Mouse (Mus musculus) testis, adult 2 months (tissue): ENCODE measurements around the gene Stat5b. TPM values are rescaled to one million over a fixed set of nuclear protein-coding genes. Genes with fewer than 3 reads are reported as not detected.

Source experiments
- H3K27ac ChIP-seq: fragments of 200-500 bp; 2 replicates; pipeline ENCODE4 v1.5.1; 2012; ENCODE audit warnings: low read depth, low read length; ENCODE audit not compliant: control insufficient read depth, insufficient read depth
- H3K27me3 ChIP-seq: fragments of 200-500 bp; 2 replicates; pipeline ENCODE4 v1.6.1; 2012; ENCODE audit warnings: mild to moderate bottlenecking, low read length, moderate library complexity; ENCODE audit not compliant: control insufficient read depth, insufficient read depth
- H3K36me3 ChIP-seq: fragments of 200-500 bp; 2 replicates; pipeline ENCODE4 v1.6.1; 2012; ENCODE audit warnings: mild to moderate bottlenecking, low read length; ENCODE audit not compliant: control insufficient read depth, insufficient read depth
- H3K4me1 ChIP-seq: fragments of 200-500 bp; 2 replicates; pipeline ENCODE4 v1.6.1; 2012; ENCODE audit warnings: low read length; ENCODE audit not compliant: control insufficient read depth, insufficient read depth
- H3K4me3 ChIP-seq: fragments of 200-500 bp; 2 replicates; pipeline ENCODE4 v1.5.1; 2012; ENCODE audit warnings: low read depth, mild to moderate bottlenecking, low read length, moderate library complexity, mixed read lengths; ENCODE audit not compliant: control insufficient read depth
- CTCF ChIP-seq: fragments of 200-500 bp; IDR thresholded peaks from 2 replicates; pipeline ENCODE4 v1.5.1; 2012; ENCODE audit warnings: low read depth, mild to moderate bottlenecking, inconsistent platforms, low read length, moderate library complexity; ENCODE audit not compliant: control insufficient read depth, insufficient read depth, insufficient replicate concordance
- POLR2A ChIP-seq: fragments of 200-500 bp; IDR thresholded peaks from 2 replicates; pipeline ENCODE4 v1.6.1; 2012; ENCODE audit warnings: low read depth, mild to moderate bottlenecking, inconsistent platforms, low read length, moderate library complexity; ENCODE audit not compliant: control insufficient read depth
- polyA plus RNA-seq: library from polyadenylated mRNA; depleted of rRNA; stranded (reverse); fragments of >200 nt; gene quantifications from 2 replicates; pipeline ENCODE4 v1.2.3, GENCODE M21; 2012

Stat5b gene
- polyA plus RNA-seq, 1 experiment: 1.9 TPM

- H3K4me1 ChIP-seq: no peaks in the 10 kb centered on the region
- no peaks in the 10 kb centered on the region for H3K27me3 ChIP-seq
Observed at GRCm38 (mm10) chr11:100819048-100819447, 31.5 kb downstream of the Stat5b start.

DNA sequence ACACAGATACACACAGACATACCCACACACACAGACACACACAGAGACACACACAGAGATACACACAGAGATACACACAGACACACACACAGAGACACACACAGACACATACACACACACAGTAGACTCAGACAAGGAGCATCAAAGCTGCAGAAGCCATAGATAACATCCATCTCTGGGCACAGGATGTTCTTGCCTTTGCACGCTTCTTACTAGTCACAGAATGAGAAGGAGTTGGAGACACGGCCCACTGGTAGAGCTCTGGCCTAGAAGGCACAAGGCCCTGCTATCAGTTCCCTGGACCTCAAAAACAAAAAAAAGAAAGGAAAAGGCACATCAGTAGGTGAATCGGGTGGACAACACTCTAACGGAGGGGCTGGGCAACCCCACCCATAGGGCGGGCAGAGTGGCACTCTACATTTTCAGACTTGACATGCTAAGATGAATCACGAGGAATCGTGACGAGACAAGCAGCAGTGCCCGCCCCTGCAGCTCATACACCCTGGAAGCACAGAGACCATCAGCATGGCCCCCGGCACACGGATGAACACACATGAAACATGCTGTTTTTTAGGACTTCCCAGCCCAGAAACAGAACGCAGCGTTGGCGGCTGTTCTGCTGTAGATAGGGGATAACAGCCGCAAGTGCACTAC is 32.0 kb downstream of the Stat5b start:
- Histone ChIP-seq H3K4me3 (no peak overlapping the region), H3K27ac (no peak overlapping the region), H3K36me3 (no peaks in the 10 kb centered on the region), H3K27me3 (no peaks in the 10 kb centered on the region), H3K4me1 (no peaks in the 10 kb centered on the region)
- TF ChIP-seq CTCF (no peak), POLR2A (no peak)

More at GRCm38 (mm10) chr11:100819048-100819447, 31.5 kb downstream of the Stat5b start:
- no peak for TF ChIP-seq CTCF
- no peak for TF ChIP-seq POLR2A
- Histone ChIP-seq H3K4me3 (no peak overlapping the region), H3K27ac (no peak overlapping the region), H3K36me3 (no peaks in the 10 kb centered on the region)

GRCm38 (mm10) chr11:100817311-100817710 is 33.2 kb downstream of the Stat5b start:
- no peak overlapping the region for H3K27ac ChIP-seq
- H3K4me3 ChIP-seq: no peak overlapping the region
- no peaks in the 10 kb centered on the region for H3K27me3 ChIP-seq
- H3K36me3 ChIP-seq: no peaks in the 10 kb centered on the region
- no peaks in the 10 kb centered on the region for H3K4me1 ChIP-seq
- TF ChIP-seq CTCF: no peak
- no peak for TF ChIP-seq POLR2A

GRCm38 (mm10) chr11:100816801-100817200 is 33.7 kb downstream of the Stat5b start:
- no peak for TF ChIP-seq POLR2A
- no peak for TF ChIP-seq CTCF
- no peak overlapping the region for H3K4me3 ChIP-seq
- no peaks in the 10 kb centered on the region for H3K36me3 ChIP-seq
- no peaks in the 10 kb centered on the region for H3K4me1 ChIP-seq
- H3K27ac ChIP-seq: no peak overlapping the region
- no peaks in the 10 kb centered on the region for H3K27me3 ChIP-seq

- TF ChIP-seq CTCF (no peak), POLR2A (no peak)
- Histone ChIP-seq H3K27ac (no peak overlapping the region), H3K4me3 (no peak overlapping the region), H3K36me3 (no peaks in the 10 kb centered on the region), H3K4me1 (no peaks in the 10 kb centered on the region), H3K27me3 (no peaks in the 10 kb centered on the region)
Observed at GRCm38 (mm10) chr11:100816342-100816741, 34.2 kb downstream of the Stat5b start.

- Histone ChIP-seq H3K36me3 (no peaks in the 10 kb centered on the region), H3K27ac (no peak overlapping the region), H3K4me3 (no peak overlapping the region), H3K4me1 (no peaks in the 10 kb centered on the region), H3K27me3 (no peaks in the 10 kb centered on the region)
- TF ChIP-seq POLR2A: no peak
- no peak for TF ChIP-seq CTCF
Observed at GRCm38 (mm10) chr11:100814498-100814897, 36.0 kb downstream of the Stat5b start.

DNA sequence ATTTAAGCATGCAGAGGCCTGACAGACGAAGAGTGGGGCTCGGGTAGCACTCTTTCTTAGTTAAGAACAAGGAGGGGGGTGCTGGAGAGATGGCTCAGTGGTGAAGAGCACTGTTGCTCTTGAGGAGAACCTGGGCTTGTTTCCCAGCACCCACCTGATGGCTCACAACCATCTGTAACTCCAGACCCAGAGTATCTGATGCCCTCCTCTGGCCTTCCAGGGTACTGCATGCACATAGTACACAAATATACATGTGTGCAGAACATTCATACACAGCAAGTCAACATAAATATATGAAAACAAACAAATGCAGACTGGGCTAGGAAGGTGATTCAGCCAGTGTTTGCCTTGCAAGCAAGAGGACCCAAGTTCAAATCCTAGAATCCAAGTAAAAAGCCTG is 39.4 kb downstream of the Stat5b start:
- no peak overlapping the region for H3K4me3 ChIP-seq
- H3K36me3 ChIP-seq: no peaks in the 10 kb centered on the region
- no peak overlapping the region for H3K27ac ChIP-seq
- TF ChIP-seq CTCF (peak; percentile 50; the same call in 1 of the 2 replicates), POLR2A (no peak)
- no peaks in the 10 kb centered on the region for H3K27me3 ChIP-seq
- H3K4me1 ChIP-seq: no peaks in the 10 kb centered on the region

DNA sequence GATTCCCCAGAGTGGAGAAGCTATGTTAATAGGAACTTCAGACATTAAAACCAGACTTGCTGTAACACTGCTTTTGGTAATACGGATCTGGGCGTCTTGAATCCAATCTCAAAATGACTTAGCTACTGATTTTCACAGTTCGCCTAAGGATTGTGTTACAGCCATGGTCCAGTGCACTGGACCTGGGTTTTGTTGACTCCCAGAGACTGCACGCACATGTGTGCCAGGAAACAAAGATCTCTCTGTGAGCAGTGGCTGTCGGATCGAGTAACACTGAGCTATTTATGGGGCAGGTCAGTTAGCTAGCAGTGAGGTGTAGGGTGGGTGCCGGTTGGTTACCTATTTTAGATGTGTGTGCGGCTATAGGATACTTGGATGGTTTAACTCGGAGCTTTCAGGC is 40.0 kb downstream of the Stat5b start:
- TF ChIP-seq CTCF (no peak), POLR2A (no peak)
- Histone ChIP-seq H3K36me3 (no peaks in the 10 kb centered on the region), H3K4me1 (no peaks in the 10 kb centered on the region), H3K4me3 (no peak overlapping the region), H3K27me3 (no peaks in the 10 kb centered on the region), H3K27ac (no peak overlapping the region)
